Mouse (Mus musculus) embryo, embryonic 10 days (tissue): ENCODE results near the gene Hoxa6.

Experiments
- DNase-seq: peaks from one replicate; pipeline ENCODE4 v3.0.0-alpha.2; 2015; ENCODE audit warnings: low spot score

Gene Hoxa6

GRCm38 (mm10) chr6:52164626-52165440 is 43.7 kb downstream of the Hoxa6 start, which contains the start of gene Hoxa2:
TSS of gene Hoxa2 (minus strand) at chr6:52164831.
- peak; percentile 89 for DNase-seq

- peak; percentile 80 for DNase-seq
Observed at GRCm38 (mm10) chr6:52164051-52164625, 44.4 kb downstream of the Hoxa6 start.

- DNase-seq, result peak; percentile 75
Observed at GRCm38 (mm10) chr6:52163366-52164031, 45.0 kb downstream of the Hoxa6 start.

GRCm38 (mm10) chr6:52162611-52163365 is 45.7 kb downstream of the Hoxa6 start:
- peak; percentile 50 for DNase-seq

GRCm38 (mm10) chr6:52162093-52162380 is 46.5 kb downstream of the Hoxa6 start:
- peak; percentile 9 for DNase-seq

GRCm38 (mm10) chr6:52161336-52162092 is 47.0 kb downstream of the Hoxa6 start:
- DNase-seq, result peak; percentile 16

GRCm38 (mm10) chr6:52160511-52161335 is 47.8 kb downstream of the Hoxa6 start:
- peak; percentile 76 for DNase-seq

- DNase-seq, result peak; percentile 40
Observed at GRCm38 (mm10) chr6:52159979-52160378, 48.5 kb downstream of the Hoxa6 start.

- peak; percentile 49 for DNase-seq
Observed at GRCm38 (mm10) chr6:52159164-52159761, 49.3 kb downstream of the Hoxa6 start.

- peak; percentile 92 for DNase-seq
Observed at GRCm38 (mm10) chr6:52158276-52159051, 50.1 kb downstream of the Hoxa6 start, which contains the start of gene Hoxa1. TSS of gene Hoxa1 (minus strand) at chr6:52158317.

- peak; percentile 29 for DNase-seq
Observed at GRCm38 (mm10) chr6:52157466-52158275, 50.9 kb downstream of the Hoxa6 start.

- DNase-seq, result peak; percentile 19
Observed at GRCm38 (mm10) chr6:52156551-52157200, 51.8 kb downstream of the Hoxa6 start.
